Mouse (Mus musculus): ENCODE results near the gene Nphp4. TPM values are rescaled to one million over a fixed set of nuclear protein-coding genes. Genes with fewer than 3 reads are reported as not detected.
"Not testable (repeated sequence)": the region's sequence is repeated elsewhere in the genome, so short reads cannot be mapped to it uniquely, and the experiment has no call there.

Gene Nphp4
- total RNA-seq, 2 experiments from 2014 or later: 0.31 to 0.77 TPM

DNA sequence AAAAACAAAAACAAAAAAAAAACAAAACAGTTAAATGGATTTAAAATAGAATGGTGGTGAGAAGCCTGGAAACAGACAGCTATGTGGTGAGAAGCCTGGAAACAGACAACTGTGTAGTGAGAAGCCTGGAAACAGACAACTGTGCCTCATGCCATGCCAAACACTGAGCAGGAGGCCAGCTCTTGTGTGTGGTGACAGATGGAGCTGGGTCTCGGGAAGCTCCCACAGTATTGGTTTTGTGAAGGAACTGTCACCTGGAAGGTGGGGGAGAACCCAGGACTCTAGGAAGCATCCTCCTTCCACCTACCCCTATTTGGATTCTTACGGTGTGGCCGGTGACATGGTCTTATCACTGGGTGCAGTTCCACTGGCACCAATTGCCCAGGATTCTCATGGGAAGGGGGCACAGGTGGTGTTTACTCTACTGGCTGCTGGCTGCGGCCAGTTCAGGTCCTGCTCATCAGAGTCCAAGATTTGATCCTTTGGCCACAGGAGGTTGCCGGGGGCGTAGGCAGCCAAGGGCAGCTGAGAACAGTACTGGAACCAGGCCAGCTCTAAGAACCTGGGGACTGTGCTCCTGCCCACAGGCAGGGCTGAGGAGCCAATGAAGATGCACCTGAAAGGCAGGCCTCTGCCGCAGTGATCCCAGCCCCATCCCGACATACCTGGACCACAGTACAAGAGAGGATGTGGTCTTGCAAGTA, 77.2 kb downstream of the Nphp4 start:
- ATAC-seq (replicated peaks; ENCODE audit: poor library complexity, severe bottlenecking): no peak

DNA sequence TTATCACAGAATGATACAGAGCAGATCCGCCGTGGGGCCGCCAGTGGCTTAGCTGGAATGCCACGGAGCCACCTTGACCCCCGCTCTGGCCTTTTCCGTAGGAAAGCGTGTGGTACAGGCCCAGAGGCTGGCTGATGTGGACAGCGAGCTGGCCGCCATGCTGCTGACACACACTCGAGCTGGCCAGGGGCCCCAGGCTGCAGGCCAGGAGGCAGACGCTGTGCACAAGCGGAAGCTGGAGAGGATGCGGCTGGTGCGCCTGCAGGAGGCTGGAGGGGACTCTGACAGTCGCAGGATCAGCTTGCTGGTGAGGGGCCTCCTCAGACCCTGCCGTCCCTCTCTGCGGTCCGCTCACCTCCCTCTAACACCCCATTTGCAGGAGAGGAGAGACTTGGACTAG, 77.9 kb downstream of the Nphp4 start:
- ATAC-seq (replicated peaks; ENCODE audit: poor library complexity, severe bottlenecking): no peak

DNA sequence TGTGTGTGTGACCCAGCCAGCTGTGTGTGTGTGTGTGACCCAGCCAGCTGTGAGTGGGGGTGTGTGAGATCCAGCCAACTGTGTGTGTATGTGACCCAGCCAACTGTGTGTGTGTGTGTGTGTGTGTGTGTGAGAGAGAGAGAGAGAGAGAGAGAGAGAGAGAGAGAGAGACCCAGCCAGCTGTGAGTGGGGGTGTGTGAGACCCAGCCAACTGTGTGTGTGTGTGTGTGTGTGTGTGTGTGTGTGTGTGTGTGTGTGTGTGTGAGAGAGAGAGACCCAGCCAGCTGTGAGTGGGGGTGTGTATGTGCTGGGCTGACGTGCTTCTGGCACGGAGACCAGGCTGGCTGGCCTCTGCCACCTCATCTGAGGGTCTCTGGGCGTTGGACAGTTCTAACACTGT, 79.3 kb downstream of the Nphp4 start:
- not testable (repeated sequence) for ATAC-seq (replicated peaks; ENCODE audit: poor library complexity, severe bottlenecking)

DNA sequence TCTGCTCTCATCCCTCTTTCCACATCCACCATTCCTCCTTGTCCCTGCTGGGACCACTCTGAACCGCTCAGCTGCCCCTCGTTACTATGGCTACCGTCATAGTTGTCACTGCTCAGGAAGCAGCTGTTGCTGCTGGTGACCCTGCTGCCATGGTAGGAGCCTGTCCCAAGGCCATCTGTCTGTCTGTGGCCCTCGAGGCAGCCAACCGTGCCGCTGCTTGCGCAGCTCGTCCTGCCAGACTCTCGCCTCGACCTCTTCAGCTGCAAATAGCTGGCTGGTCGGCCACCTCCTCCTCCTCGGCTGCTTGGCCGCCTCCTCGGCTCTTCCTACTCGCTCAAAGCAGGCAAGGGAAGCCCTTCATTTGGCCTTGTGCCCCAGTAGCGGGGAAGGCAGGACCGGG, 81.7 kb downstream of the Nphp4 start:
- no peak for ATAC-seq (replicated peaks; ENCODE audit: poor library complexity, severe bottlenecking)

DNA sequence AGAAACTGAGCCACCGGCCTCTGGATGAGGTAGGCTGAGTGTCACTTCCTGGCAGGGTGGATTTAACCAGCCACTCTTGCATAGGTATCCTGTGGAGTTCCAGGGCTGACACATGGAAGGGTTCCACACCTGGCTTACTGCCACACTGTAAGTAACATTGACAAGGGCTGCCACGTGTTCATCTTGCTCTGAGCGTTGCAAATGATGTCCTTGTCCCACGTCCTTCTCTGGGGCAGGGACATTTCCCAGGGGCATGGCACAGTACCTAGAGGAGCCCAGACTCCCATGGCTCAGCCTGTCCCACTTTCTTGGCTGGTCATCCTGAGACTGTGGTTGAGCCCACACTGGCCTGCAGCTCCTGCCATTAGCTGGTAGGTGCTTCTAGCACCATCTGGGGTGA, 91.5 kb downstream of the Nphp4 start:
- ATAC-seq (replicated peaks; ENCODE audit: poor library complexity, severe bottlenecking): no peak

DNA sequence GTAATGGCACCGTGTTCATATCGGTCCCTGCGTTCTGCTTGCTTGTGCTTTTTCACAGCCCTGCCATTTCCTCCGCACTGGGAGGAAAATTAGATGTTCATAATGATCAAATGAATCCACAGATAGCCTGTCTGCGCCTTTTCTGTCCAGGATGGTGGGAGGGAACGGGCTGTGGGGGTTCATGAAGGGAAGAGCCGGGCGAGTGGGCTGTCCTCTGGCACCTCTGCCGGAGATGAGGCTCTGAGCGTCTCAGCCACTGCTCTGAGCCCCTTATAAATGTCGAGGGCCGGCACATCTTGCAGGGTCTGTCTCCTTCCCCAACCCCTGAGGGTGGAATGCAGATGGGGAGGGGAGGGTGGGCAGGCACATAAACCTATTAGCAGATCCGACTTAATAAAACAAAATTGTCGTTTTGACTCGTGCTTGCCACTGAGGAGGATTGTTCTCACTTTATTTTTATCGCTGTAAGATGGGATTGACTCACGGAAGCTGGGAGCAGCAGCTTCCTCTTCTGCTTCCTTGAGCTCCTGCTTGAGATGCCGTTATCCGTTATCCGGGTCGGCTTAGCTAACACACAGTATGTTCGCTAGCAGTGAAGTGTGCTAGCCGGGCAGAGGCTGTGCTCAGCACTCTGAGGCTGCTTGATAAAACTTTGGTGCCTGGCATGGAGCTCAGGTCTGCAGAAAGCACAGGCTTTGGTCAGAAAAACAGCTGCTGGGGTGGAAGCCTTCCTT, 92.3 kb downstream of the Nphp4 start:
- ATAC-seq (replicated peaks; ENCODE audit: poor library complexity, severe bottlenecking): no peak

DNA sequence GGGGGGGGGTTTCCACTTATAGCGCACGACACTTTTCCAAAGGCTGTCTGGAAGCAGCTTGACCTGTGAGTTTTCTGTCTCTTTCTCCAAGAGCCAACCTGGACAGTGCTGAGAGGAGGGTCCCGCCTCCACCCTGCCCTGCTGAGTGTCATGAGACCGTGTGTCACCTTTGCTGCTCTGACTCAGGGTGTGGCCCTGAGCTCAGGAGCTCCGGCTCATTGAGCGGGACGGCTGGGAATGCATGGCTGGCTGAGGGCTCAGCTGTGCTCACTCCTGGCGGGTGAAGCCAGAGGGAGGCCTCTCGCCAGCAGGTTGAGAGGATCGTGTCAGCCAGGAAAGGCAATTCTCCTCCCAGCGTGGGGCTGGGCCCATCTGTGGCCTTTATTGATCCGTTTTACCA, 97.8 kb downstream of the Nphp4 start:
- ATAC-seq (replicated peaks; ENCODE audit: poor library complexity, severe bottlenecking): no peak

DNA sequence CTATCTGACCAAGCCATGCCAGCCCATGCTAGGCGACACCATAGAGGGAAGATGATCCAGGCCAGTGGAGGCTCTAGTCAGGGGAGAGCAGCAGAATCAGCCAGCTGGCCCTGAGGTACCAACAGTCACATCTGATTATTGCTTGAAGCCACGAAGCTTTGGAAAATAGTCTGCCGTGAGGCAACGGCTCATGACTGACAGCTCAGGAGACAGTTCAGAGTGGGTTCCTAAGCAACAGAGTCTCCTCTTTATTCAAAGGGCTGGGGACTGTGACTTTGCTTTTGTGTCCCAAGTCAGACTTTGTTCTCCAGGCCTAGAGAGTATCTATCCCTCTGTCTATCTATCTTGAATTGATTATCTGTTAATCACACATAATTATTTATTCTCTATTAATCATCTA, 100.3 kb downstream of the Nphp4 start:
- ATAC-seq (replicated peaks; ENCODE audit: poor library complexity, severe bottlenecking): no peak

DNA sequence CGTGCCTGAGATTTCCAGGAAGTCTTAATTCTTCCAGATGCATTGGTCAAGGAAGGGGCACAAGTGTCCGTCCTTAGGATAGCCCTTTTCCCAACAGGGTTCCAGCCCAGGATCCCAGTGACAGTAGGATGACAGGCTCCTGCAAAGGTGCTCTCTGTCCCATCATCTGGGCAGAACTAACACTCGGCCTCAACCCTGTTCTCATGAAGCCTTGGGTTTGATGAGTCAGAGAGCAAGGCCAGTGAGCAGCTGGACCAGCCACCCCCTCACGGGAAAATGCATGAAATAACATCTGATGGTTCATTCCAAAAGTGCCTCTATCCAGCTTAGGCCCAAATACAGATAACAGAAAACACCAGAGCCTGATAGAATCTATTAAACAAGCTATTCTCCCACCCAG, 103.5 kb downstream of the Nphp4 start:
- ATAC-seq (replicated peaks; ENCODE audit: poor library complexity, severe bottlenecking): no peak

DNA sequence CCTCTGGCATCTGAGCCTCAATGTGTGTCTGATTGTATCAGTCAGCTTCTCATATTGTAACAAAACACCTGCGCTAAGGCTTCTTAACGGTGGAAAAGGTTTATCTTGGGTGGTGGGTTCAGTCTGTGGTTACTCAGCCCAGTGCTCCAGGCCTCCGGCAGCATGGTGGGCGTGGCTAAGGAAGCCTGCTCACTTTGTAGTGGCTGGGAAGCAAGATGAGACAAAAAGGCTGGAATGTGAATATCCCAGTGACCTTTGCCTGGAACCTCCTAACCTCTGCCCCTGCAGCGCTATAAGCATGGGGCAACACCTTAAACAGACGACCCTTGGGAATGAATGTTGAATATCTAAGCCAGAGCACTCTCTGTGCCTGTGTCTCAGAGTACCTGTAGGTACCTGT, 105.7 kb downstream of the Nphp4 start:
- no peak for ATAC-seq (replicated peaks; ENCODE audit: poor library complexity, severe bottlenecking)

DNA sequence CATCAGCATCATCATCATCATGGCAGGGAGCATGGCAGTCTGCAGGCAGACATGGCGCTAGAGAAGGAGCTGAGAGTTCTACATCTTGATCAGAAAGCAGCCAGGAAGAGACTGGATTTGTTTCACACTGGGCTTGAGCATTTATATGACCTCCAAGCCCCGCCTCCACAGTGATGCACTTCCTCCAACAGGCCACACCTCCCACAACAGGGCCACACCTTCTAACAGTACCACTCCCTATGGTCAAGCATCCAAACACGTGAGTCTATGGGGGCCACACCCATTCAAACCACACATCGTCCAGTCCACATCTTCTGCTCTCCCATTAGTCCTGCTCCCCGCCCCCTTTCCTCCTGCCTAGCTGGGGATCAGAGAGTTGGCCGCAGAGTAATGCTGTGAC, 107.1 kb downstream of the Nphp4 start:
- no peak for ATAC-seq (replicated peaks; ENCODE audit: poor library complexity, severe bottlenecking)

DNA sequence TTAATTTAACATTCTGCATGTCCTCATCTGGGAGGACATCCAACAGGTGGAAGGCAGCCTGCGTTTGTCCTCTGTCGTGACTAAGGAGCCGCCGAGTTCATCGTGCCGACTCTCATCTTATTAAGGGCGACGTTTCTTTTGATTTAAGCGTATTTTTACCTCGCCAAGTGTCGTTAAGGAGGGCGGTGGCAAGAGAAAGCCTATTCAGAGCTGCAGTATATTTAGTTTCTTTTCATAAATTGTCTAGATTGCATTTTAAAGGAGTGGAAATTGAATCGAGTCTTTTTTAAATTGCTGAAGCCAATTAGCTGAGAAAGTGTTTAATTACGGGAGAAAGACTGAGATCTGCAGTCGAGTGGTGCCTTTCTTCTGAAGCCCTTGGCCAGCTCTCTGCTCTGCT, 109.0 kb downstream of the Nphp4 start:
- ATAC-seq (replicated peaks; ENCODE audit: poor library complexity, severe bottlenecking): no peak

DNA sequence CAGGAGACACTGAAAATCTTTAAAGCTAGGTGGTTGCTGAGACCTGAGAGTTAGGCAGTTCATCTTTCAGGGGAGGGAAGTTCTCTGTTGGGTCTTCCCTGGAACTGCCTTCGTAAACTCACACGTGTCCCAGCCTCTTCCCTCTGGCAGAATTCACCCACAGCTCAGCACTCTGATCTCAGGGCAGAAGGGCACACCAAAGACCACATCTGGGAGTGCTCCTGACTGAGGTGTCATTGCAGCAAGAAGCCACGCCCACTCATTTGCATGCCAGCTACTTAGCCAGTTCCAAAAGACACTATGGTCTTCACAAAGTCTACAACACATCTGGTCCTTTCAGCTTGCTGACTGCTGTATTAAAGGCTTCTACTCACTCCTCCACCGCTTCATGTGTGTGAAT, 109.7 kb downstream of the Nphp4 start:
- no peak for ATAC-seq (replicated peaks; ENCODE audit: poor library complexity, severe bottlenecking)

DNA sequence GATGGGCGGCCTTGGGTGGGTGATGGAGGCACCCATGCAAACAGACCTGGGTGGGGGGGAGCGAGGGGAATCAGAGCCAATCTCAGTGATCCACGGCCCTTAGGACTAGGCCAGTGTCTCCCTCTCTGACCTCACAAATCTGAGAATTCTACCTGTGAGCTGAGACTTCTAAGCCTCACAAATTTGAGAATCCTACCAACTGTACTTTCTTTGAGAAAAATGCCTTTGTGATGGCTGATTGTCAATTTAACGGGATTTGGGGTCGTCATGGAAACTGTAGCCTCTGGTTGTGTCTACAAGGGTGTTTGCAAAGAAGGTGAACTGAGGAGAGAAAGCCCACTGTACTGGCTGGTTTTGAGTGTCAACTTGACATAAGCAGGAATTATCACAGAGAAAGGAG, 127.8 kb downstream of the Nphp4 start:
- no peak for ATAC-seq (replicated peaks; ENCODE audit: poor library complexity, severe bottlenecking)

DNA sequence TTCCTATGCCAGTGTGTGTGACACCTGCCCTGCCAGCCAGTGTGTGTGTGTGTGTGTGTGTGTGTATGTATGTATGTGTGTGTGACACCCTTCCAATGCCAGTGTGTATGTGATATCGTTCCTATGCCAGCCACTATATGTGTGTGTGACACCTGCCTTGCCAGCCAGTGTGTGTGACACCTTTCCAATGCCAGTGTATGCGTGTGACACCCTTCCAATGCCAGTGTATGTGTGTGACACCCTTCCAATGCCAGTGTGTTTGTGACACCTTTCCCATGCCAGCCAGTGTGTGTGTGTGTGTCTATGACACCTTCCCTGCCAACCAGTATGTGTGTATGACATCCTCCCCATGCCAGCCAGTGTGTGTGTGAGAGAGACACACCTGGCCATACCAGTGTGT, 132.7 kb downstream of the Nphp4 start:
- no peak for ATAC-seq (replicated peaks; ENCODE audit: poor library complexity, severe bottlenecking)

DNA sequence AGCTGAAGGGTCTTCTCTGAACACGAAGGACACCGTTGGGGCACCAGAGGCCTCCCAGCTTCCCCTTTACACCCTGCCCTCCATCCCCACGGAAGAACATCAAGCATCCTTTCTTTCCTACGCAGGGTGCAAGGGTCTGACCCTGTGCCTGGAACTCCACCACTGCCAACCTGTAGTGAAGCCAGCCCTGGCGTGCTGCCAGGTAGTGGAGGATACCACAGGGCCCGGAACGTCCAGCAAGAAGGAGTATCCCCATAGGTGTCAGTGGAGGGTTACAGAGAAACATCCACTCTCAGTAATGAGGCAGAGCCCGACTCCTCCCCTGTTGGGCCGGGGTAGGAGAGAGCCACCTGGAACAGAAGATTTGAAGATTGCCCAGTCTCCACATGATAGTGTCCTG, 133.5 kb downstream of the Nphp4 start:
- no peak for ATAC-seq (replicated peaks; ENCODE audit: poor library complexity, severe bottlenecking)

Other genes starting within 250 kb of the Nphp4 start
- not detected in 2 replicates for gene Gpr153, start 202.5 kb upstream of the Nphp4 start, total RNA-seq (2014; fragmentation: Nextera tagmentation)
- gene Gpr153, start 202.5 kb upstream of the Nphp4 start, total RNA-seq (2017): not detected in 2 replicates
- gene Hes3, start 185.0 kb upstream of the Nphp4 start, total RNA-seq (2014; fragmentation: Nextera tagmentation): not detected in 2 replicates
- gene Hes3, start 185.0 kb upstream of the Nphp4 start, total RNA-seq (2017): not detected in 2 replicates
- 14.3 and 17.9 TPM in 2 replicates for gene Icmt, start 179.5 kb upstream of the Nphp4 start, total RNA-seq (2014; fragmentation: Nextera tagmentation)
- 13.0 and 13.9 TPM in 2 replicates for gene Icmt, start 179.5 kb upstream of the Nphp4 start, total RNA-seq (2017)
- gene Rnf207, start 157.7 kb upstream of the Nphp4 start, total RNA-seq (2014; fragmentation: Nextera tagmentation): not detected in 2 replicates
- not detected in 2 replicates for gene Rnf207, start 157.7 kb upstream of the Nphp4 start, total RNA-seq (2017)
- gene Rpl22, start 151.0 kb upstream of the Nphp4 start, total RNA-seq (2014; fragmentation: Nextera tagmentation): 1,942 and 1,984 TPM in 2 replicates
- gene Rpl22, start 151.0 kb upstream of the Nphp4 start, total RNA-seq (2017): 2,435 and 2,975 TPM in 2 replicates
- not detected in 2 replicates for gene Chd5, start 138.1 kb upstream of the Nphp4 start, total RNA-seq (2014; fragmentation: Nextera tagmentation)
- gene Chd5, start 138.1 kb upstream of the Nphp4 start, total RNA-seq (2017): 0.04 TPM in 1 of 2 replicates, not detected in the other
- 84.3 and 85.6 TPM in 2 replicates for gene Kcnab2, start 1.2 kb downstream of the Nphp4 start, total RNA-seq (2014; fragmentation: Nextera tagmentation)
- gene Kcnab2, start 1.2 kb downstream of the Nphp4 start, total RNA-seq (2017): 67.3 and 72.3 TPM in 2 replicates